Mouse (Mus musculus): Measurements from ENCODE around the gene Sgpp2. TPM values are rescaled to one million over a fixed set of nuclear protein-coding genes. Genes with fewer than 3 reads are reported as not detected.

Sgpp2 gene
- total and polyA plus RNA-seq, 3 experiments = 0.86 to 2.1 (median 1.2) TPM

GRCm38 (mm10) chr1:78338212-78338611 lies 28.1 kb downstream of the Sgpp2 start:
- no peak for DNase-seq

GRCm38 (mm10) chr1:78339941-78340340 lies 29.8 kb downstream of the Sgpp2 start:
- DNase-seq = peak; percentile 57

- DNase-seq = no peak
These were observed 30.4 kb downstream of the Sgpp2 start for GRCm38 (mm10) chr1:78340584-78340983.

- DNase-seq = no peak
These were observed 37.2 kb downstream of the Sgpp2 start for GRCm38 (mm10) chr1:78347317-78347806.

GRCm38 (mm10) chr1:78349219-78349618 lies 39.1 kb downstream of the Sgpp2 start:
- no peak for DNase-seq

GRCm38 (mm10) chr1:78353254-78353653 lies 43.1 kb downstream of the Sgpp2 start:
- DNase-seq = no peak

GRCm38 (mm10) chr1:78355123-78355522 lies 45.0 kb downstream of the Sgpp2 start:
- DNase-seq = peak; percentile 91

GRCm38 (mm10) chr1:78357415-78357814 lies 47.3 kb downstream of the Sgpp2 start:
- no peak for DNase-seq

GRCm38 (mm10) chr1:78357868-78358267 lies 47.7 kb downstream of the Sgpp2 start:
- no peak for DNase-seq

- no peak for DNase-seq
These were observed 54.1 kb downstream of the Sgpp2 start for GRCm38 (mm10) chr1:78363965-78364889.

GRCm38 (mm10) chr1:78367806-78368205 lies 57.7 kb downstream of the Sgpp2 start:
- no peak for DNase-seq

- DNase-seq = no peak
These were observed 60.0 kb downstream of the Sgpp2 start for GRCm38 (mm10) chr1:78370121-78370520.

- no peak for DNase-seq
These were observed 61.6 kb downstream of the Sgpp2 start for GRCm38 (mm10) chr1:78371569-78372236.

GRCm38 (mm10) chr1:78372316-78372715 lies 62.2 kb downstream of the Sgpp2 start:
- DNase-seq = no peak

GRCm38 (mm10) chr1:78373836-78374235 lies 63.7 kb downstream of the Sgpp2 start:
- no peak for DNase-seq

- DNase-seq = no peak
These were observed 64.9 kb downstream of the Sgpp2 start for GRCm38 (mm10) chr1:78375058-78375457.

GRCm38 (mm10) chr1:78380950-78381349 lies 70.8 kb downstream of the Sgpp2 start:
- DNase-seq = no peak

GRCm38 (mm10) chr1:78387854-78388253 lies 77.7 kb downstream of the Sgpp2 start:
- no peak for DNase-seq

GRCm38 (mm10) chr1:78388848-78389247 lies 78.7 kb downstream of the Sgpp2 start:
- DNase-seq = no peak

- peak; percentile 4 for DNase-seq
These were observed 85.1 kb downstream of the Sgpp2 start for GRCm38 (mm10) chr1:78395191-78395735.

- no peak for DNase-seq
These were observed 85.6 kb downstream of the Sgpp2 start for GRCm38 (mm10) chr1:78395737-78396136.

- peak; percentile 91 for DNase-seq
These were observed 86.3 kb downstream of the Sgpp2 start for GRCm38 (mm10) chr1:78396320-78396913.

Data from adrenal gland, adult 2 months (tissue).